Mouse (Mus musculus) erythroblast, embryonic 14.5 days (primary cell): ENCODE results near the gene Orai3.
"Not testable (repeated sequence)": the region's sequence is repeated elsewhere in the genome, so short reads cannot be mapped to it uniquely, and the experiment has no call there.

Experiments used
- GATA1 ChIP-seq: IDR thresholded peaks from 2 replicates; pipeline ENCODE4 v1.6.1; 2012; ENCODE audit warnings: low read length, inconsistent platforms, mixed read lengths
- TAL1 ChIP-seq: IDR thresholded peaks from 3 replicates; pipeline ENCODE4 v1.6.1; 2012; ENCODE audit warnings: low read length, inconsistent platforms, mixed read lengths

GRCm38 (mm10) chr7:127775837-127776236 is 6.2 kb downstream of the Orai3 start:
- not testable (repeated sequence) for TF ChIP-seq GATA1, TAL1
